Mouse (Mus musculus) forebrain, embryonic 10.5 days (tissue): ENCODE data around the gene Ovol3. TPM values are rescaled to one million over a fixed set of nuclear protein-coding genes. Genes with fewer than 3 reads are reported as not detected.

ENCODE experiments used
- DNase-seq: peaks from one replicate; pipeline ENCODE4 v3.0.0-alpha.2; 2017; ENCODE audit warnings: low spot score; ENCODE audit errors: extremely low spot score
- H3K27ac ChIP-seq: fragments of 300-500 bp; sonication (generic); 2 replicates; pipeline ENCODE4 v1.5.1; 2016; ENCODE audit warnings: mild to moderate bottlenecking
- H3K27me3 ChIP-seq: fragments of 300-500 bp; sonication (generic); 2 replicates; pipeline ENCODE4 v1.6.1; 2016; ENCODE audit warnings: mild to moderate bottlenecking; ENCODE audit not compliant: poor library complexity, severe bottlenecking
- H3K36me3 ChIP-seq: fragments of 300-500 bp; sonication (generic); replicated peaks from 2 replicates; pipeline ENCODE4 v1.6.1; 2016; ENCODE audit warnings: mild to moderate bottlenecking, moderate library complexity
- H3K4me1 ChIP-seq: fragments of 300-500 bp; sonication (generic); 2 replicates; pipeline ENCODE4 v1.6.1; 2016
- H3K4me3 ChIP-seq: fragments of 300-500 bp; sonication (generic); 2 replicates; pipeline ENCODE4 v1.5.1; 2016; ENCODE audit warnings: mild to moderate bottlenecking, moderate library complexity
- H3K9me3 ChIP-seq: fragments of 300-500 bp; sonication (generic); 2 replicates; pipeline ENCODE4 v1.6.1; 2016; ENCODE audit warnings: mild to moderate bottlenecking, moderate library complexity
- WGBS: fragments of 180-500 bp; shearing (Covaris S2); methylation state at CpG from one replicate; pipeline ENCODE4 v1.1.7; 2016; 5-methylcytosine and 5-hydroxymethylcytosine counted together
- polyA plus RNA-seq: library from polyadenylated mRNA; unstranded; fragments of >200 nt; fragmentation: Nextera tagmentation; extraction: Ambion mirVana; gene quantifications from 2 replicates; pipeline ENCODE4 v1.2.1, GENCODE M21; 2016

Ovol3 gene
- polyA plus RNA-seq, 1 experiment from 2014 or later: not detected

- DNase-seq: peak; percentile 67
- H3K4me3 ChIP-seq: peak within 1 kb of the TSS; percentile 31
- 0 out of 2 replicates have a peak within 1 kb of the TSS, but pooled peaks have one; percentile 51 for H3K27ac ChIP-seq
Observed at GRCm38 (mm10) chr7:30198481-30198971, 37.0 kb downstream of the Ovol3 start, which contains the start of gene Capns1. Capns1 (minus strand) TSS chr7:30198811.

GRCm38 (mm10) chr7:30197592-30198129 is 37.9 kb downstream of the Ovol3 start:
- DNase-seq: no peak
- 0 out of 2 replicates have a peak overlapping the region, but pooled peaks have one; percentile 16 for H3K27ac ChIP-seq
- whole genome bisulfite sequencing: 83% methylated on average over 5 of the region's 5 CpGs
- no peaks in the 10 kb centered on the region for H3K9me3 ChIP-seq
- H3K4me3 ChIP-seq: no peak overlapping the region
- no peaks in the 10 kb centered on the region for H3K27me3 ChIP-seq
- peaks cover 2% of the 10 kb centered on the region for H3K36me3 ChIP-seq
- H3K4me1 ChIP-seq: peaks cover 39% of the 10 kb centered on the region

More at GRCm38 (mm10) chr7:30198481-30198971, 37.0 kb downstream of the Ovol3 start, which contains the start of gene Capns1:
- peaks cover 31% of the 10 kb centered on the region for H3K4me1 ChIP-seq
- no peaks in the 10 kb centered on the region for H3K27me3 ChIP-seq
- no peaks in the 10 kb centered on the region for H3K9me3 ChIP-seq
- no peaks in the 10 kb centered on the region for H3K36me3 ChIP-seq
- WGBS: 10% methylated on average over 8 of the region's 8 CpGs

- Histone ChIP-seq H3K4me3 (no peak overlapping the region), H3K27me3 (no peaks in the 10 kb centered on the region), H3K4me1 (peaks cover 43% of the 10 kb centered on the region), H3K36me3 (peaks cover 17% of the 10 kb centered on the region), H3K9me3 (no peaks in the 10 kb centered on the region), H3K27ac (no peak overlapping the region)
- WGBS: 92% methylated on average over 6 of the region's 6 CpGs
- no peak for DNase-seq
Observed at GRCm38 (mm10) chr7:30196171-30196570, 39.4 kb downstream of the Ovol3 start.

GRCm38 (mm10) chr7:30195461-30195860 is 40.1 kb downstream of the Ovol3 start:
- peak overlapping the region; percentile 87 for H3K27ac ChIP-seq
- peaks cover 43% of the 10 kb centered on the region for H3K4me1 ChIP-seq
- H3K27me3 ChIP-seq: no peaks in the 10 kb centered on the region
- WGBS: 77% methylated on average over 6 of the region's 6 CpGs
- peak overlapping the region; percentile 78 for H3K4me3 ChIP-seq
- no peak for DNase-seq
- no peaks in the 10 kb centered on the region for H3K9me3 ChIP-seq
- peaks cover 24% of the 10 kb centered on the region for H3K36me3 ChIP-seq

GRCm38 (mm10) chr7:30194884-30195283 is 40.6 kb downstream of the Ovol3 start:
- Histone ChIP-seq H3K27ac (peak overlapping the region; percentile 87), H3K36me3 (peaks cover 29% of the 10 kb centered on the region), H3K27me3 (no peaks in the 10 kb centered on the region), H3K4me3 (peak overlapping the region; percentile 78), H3K4me1 (peaks cover 43% of the 10 kb centered on the region), H3K9me3 (no peaks in the 10 kb centered on the region)
- under 1% methylated on average over 28 of the region's 28 CpGs for WGBS
- DNase-seq: peak; percentile 98

- H3K27me3 ChIP-seq: no peaks in the 10 kb centered on the region
- peak; percentile 30 for DNase-seq
- peak overlapping the region; percentile 87 for H3K27ac ChIP-seq
- H3K9me3 ChIP-seq: no peaks in the 10 kb centered on the region
- 1% methylated on average over 26 of the region's 26 CpGs for WGBS
- H3K4me3 ChIP-seq: peak overlapping the region; percentile 78
- peaks cover 33% of the 10 kb centered on the region for H3K36me3 ChIP-seq
- H3K4me1 ChIP-seq: peaks cover 43% of the 10 kb centered on the region
Observed at GRCm38 (mm10) chr7:30194101-30194831, 41.3 kb downstream of the Ovol3 start.

- Histone ChIP-seq H3K4me3 (peak overlapping the region; percentile 78), H3K27me3 (no peaks in the 10 kb centered on the region), H3K27ac (peak overlapping the region; percentile 87), H3K4me1 (peaks cover 41% of the 10 kb centered on the region), H3K9me3 (no peaks in the 10 kb centered on the region), H3K36me3 (peaks cover 39% of the 10 kb centered on the region)
- peak; percentile 86 for DNase-seq
- WGBS: under 1% methylated on average over 26 of the region's 26 CpGs
Observed at GRCm38 (mm10) chr7:30193581-30194100, 41.9 kb downstream of the Ovol3 start.

- peaks cover 35% of the 10 kb centered on the region for H3K4me1 ChIP-seq
- peaks cover 46% of the 10 kb centered on the region for H3K36me3 ChIP-seq
- 8% methylated on average over 9 of the region's 9 CpGs for WGBS
- H3K9me3 ChIP-seq: no peaks in the 10 kb centered on the region
- no peaks in the 10 kb centered on the region for H3K27me3 ChIP-seq
- no peak for DNase-seq
- peak overlapping the region; percentile 87 for H3K27ac ChIP-seq
- H3K4me3 ChIP-seq: peak overlapping the region; percentile 78
Observed at GRCm38 (mm10) chr7:30193013-30193412, 42.5 kb downstream of the Ovol3 start.

- WGBS: 89% methylated on average over 12 of the region's 12 CpGs
- H3K27ac ChIP-seq: no peak overlapping the region
- no peaks in the 10 kb centered on the region for H3K27me3 ChIP-seq
- H3K9me3 ChIP-seq: no peaks in the 10 kb centered on the region
- no peak for DNase-seq
- H3K4me1 ChIP-seq: peaks cover 29% of the 10 kb centered on the region
- peaks cover 55% of the 10 kb centered on the region for H3K36me3 ChIP-seq
- peak overlapping the region; percentile 78 for H3K4me3 ChIP-seq
Observed at GRCm38 (mm10) chr7:30192088-30192487, 43.4 kb downstream of the Ovol3 start.

- Histone ChIP-seq H3K9me3 (no peaks in the 10 kb centered on the region), H3K36me3 (peaks cover 76% of the 10 kb centered on the region), H3K27me3 (no peaks in the 10 kb centered on the region), H3K27ac (no peak overlapping the region), H3K4me3 (no peak overlapping the region), H3K4me1 (peaks cover 22% of the 10 kb centered on the region)
- DNase-seq: no peak
- 91% methylated on average over 4 of the region's 4 CpGs for WGBS
Observed at GRCm38 (mm10) chr7:30189116-30189491, 46.4 kb downstream of the Ovol3 start.

GRCm38 (mm10) chr7:30188344-30189115 is 47.0 kb downstream of the Ovol3 start:
- H3K27me3 ChIP-seq: no peaks in the 10 kb centered on the region
- H3K9me3 ChIP-seq: no peaks in the 10 kb centered on the region
- peaks cover 24% of the 10 kb centered on the region for H3K4me1 ChIP-seq
- no peak overlapping the region for H3K4me3 ChIP-seq
- no peak overlapping the region for H3K27ac ChIP-seq
- WGBS: 84% methylated on average over 12 of the region's 12 CpGs
- H3K36me3 ChIP-seq: peaks cover 76% of the 10 kb centered on the region
- DNase-seq: no peak

- Histone ChIP-seq H3K9me3 (no peaks in the 10 kb centered on the region), H3K27me3 (no peaks in the 10 kb centered on the region), H3K27ac (no peak overlapping the region), H3K4me1 (peaks cover 13% of the 10 kb centered on the region), H3K4me3 (no peak overlapping the region; the same call in 1 of the 2 replicates), H3K36me3 (peaks cover 46% of the 10 kb centered on the region)
- 78% methylated on average over 13 of the region's 13 CpGs for WGBS
- DNase-seq: no peak
Observed at GRCm38 (mm10) chr7:30184641-30185348, 50.7 kb downstream of the Ovol3 start.
